Mouse (Mus musculus) splenic B cell, adult 2 months (primary cell): ENCODE data around the gene Grm1.
"Not testable (repeated sequence)": the region's sequence is repeated elsewhere in the genome, so short reads cannot be mapped to it uniquely, and the experiment has no call there.

Experiments
- DNase-seq: peaks from one replicate; pipeline ENCODE4 v3.0.0-alpha.2; 2011; ENCODE audit warnings: low read depth, low spot score
- H3K27me3 ChIP-seq: 2 replicates; pipeline ENCODE4 v1.6.1; 2012; ENCODE audit warnings: mild to moderate bottlenecking, low read length, moderate library complexity, mixed read lengths; ENCODE audit not compliant: control insufficient read depth, poor library complexity, insufficient read depth, severe bottlenecking
- H3K36me3 ChIP-seq: 2 replicates; pipeline ENCODE4 v1.6.1; 2012; ENCODE audit warnings: mild to moderate bottlenecking, low read length, moderate library complexity, mixed read lengths; ENCODE audit not compliant: control insufficient read depth, poor library complexity, insufficient read depth, severe bottlenecking

The Grm1 gene

DNA sequence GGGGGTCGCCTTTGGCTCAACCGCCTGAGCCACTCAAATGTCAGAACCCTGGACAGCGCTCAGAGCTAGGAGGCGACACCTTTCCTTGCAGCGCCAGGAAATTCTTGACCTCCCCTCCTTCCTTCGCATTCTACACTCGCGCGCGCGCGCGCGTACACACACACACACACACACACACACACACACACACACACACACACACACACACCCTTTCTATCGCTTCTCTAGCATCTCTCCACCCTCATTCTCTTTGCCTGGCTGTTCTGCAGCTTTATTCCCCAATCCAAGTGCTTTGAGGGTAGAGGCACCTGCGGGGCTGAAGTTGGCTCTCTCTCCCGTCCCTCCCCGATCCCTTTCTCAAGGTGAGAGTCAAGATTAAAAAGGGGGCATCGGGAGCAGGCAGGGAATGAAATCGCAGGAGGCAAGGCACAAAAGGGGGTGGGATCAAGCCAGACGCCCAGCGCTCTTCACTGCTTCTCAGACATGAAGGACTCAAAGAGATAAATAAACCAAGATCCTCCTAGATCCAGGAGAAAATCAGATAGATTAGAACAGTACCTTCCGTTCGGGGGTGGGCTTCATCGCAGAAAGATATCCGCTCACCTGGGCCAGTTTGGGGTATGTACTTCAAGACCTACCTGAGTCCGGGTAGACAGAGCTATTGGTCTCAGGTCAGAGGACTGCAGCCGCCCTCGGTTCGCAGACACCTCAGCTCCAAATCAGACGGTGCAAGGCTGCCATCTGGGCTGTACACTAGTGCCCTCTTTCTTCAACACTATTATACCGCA lies at the start of gene Grm1:
Grm1 (minus strand) TSS at position 746 of the 788 bp plus-strand sequence.
- Histone ChIP-seq H3K27me3 (no peaks in the 10 kb centered on the region), H3K36me3 (no peaks in the 10 kb centered on the region)
- no peak for DNase-seq

- H3K36me3 ChIP-seq: no peaks in the 10 kb centered on the region
- no peak for DNase-seq
- H3K27me3 ChIP-seq: no peaks in the 10 kb centered on the region
Observed at GRCm38 (mm10) chr10:11121781-11122180, 39.6 kb upstream of the Grm1 start.

DNA sequence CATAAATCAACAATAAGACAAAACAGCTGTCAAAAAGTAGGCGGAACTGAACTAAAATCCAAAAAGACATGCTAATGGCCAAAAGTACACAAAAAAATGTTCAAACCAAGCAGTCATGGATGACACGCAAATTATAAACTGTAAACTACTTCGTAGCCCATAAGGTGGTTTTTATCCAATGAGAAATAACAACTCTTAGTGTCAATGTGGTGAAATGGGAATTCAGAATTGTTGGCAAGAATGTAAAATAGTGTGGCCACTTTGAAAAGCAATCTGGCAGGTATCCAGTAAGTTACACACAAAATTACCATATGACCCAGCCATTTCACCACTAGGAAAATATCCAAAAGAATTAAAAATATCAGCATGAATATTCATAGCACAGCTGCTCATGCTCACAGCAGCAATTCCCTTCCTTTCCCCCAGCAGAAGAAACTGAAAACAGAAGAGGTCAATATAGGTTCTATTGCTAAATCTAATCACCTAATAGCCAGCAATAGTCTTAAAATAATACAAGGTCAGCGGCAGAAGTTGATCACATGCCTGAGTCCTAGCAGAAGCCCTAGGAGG lies 16.4 kb upstream of the Grm1 start:
- DNase-seq: no peak
- H3K36me3 ChIP-seq: no peaks in the 10 kb centered on the region
- no peaks in the 10 kb centered on the region for H3K27me3 ChIP-seq

DNA sequence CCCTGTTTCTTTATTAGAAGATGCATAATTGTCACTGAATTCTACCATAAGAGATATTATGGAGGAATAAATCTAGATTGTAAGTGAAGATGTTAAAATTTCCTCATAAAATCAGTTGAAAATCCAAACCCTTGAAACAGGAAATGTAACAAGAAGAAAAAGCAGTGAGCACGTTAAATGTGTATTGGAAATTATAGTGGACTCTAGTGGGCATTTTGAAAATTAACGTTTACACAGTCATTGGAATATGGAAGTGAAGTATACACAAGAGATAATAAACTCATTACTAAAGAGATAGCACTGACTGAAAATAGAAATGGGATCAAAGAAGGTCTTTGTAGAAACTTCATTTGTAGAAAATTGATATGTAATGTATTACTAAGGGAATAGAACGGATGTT lies 4.2 kb upstream of the Grm1 start:
- DNase-seq: no peak
- H3K36me3 ChIP-seq: no peaks in the 10 kb centered on the region
- H3K27me3 ChIP-seq: no peaks in the 10 kb centered on the region

GRCm38 (mm10) chr10:11080725-11081610 lies 1.2 kb downstream of the Grm1 start:
- Histone ChIP-seq H3K27me3 (no peaks in the 10 kb centered on the region), H3K36me3 (no peaks in the 10 kb centered on the region)
- no peak for DNase-seq

DNA sequence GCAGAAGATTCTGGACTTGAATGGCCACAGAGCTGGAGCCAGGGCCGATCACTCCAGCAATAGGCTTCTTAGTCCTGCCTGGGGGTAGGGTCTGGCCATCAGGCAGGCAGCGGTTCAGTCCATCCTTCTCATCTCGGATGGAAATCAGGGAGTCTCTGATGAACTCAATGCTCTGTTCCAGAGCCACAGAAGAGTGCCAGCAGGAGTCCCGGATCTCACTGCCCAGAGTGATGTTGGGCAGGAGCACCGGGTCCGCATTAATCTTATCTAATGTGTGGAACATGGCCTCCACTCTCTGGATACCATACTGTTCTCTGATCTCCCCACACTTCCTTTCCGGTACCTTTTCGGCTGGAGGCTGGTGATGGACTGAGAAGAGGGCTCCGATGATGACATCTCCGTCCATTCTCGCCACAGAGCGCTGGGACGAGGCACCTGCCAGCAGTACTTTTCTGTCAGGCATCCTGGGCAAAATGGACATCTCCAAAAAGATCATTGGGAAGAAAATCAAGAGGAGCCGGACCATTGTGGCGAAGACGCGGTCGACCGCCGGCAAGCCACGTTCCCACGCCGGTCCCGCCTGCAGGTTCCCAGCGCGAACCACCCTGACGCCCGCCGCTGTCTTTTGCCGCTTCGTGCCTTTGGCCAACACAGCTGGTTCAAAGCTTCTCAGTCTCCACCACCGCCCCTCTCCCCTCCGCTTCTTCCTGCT lies 2.0 kb downstream of the Grm1 start:
- Histone ChIP-seq H3K36me3 (no peaks in the 10 kb centered on the region), H3K27me3 (no peaks in the 10 kb centered on the region)
- no peak for DNase-seq

GRCm38 (mm10) chr10:11079506-11079905 lies 2.6 kb downstream of the Grm1 start:
- H3K36me3 ChIP-seq: no peaks in the 10 kb centered on the region
- no peaks in the 10 kb centered on the region for H3K27me3 ChIP-seq
- no peak for DNase-seq

GRCm38 (mm10) chr10:11065136-11065535 lies 17.0 kb downstream of the Grm1 start:
- H3K27me3 ChIP-seq: no peaks in the 10 kb centered on the region
- no peak for DNase-seq
- no peaks in the 10 kb centered on the region for H3K36me3 ChIP-seq

DNA sequence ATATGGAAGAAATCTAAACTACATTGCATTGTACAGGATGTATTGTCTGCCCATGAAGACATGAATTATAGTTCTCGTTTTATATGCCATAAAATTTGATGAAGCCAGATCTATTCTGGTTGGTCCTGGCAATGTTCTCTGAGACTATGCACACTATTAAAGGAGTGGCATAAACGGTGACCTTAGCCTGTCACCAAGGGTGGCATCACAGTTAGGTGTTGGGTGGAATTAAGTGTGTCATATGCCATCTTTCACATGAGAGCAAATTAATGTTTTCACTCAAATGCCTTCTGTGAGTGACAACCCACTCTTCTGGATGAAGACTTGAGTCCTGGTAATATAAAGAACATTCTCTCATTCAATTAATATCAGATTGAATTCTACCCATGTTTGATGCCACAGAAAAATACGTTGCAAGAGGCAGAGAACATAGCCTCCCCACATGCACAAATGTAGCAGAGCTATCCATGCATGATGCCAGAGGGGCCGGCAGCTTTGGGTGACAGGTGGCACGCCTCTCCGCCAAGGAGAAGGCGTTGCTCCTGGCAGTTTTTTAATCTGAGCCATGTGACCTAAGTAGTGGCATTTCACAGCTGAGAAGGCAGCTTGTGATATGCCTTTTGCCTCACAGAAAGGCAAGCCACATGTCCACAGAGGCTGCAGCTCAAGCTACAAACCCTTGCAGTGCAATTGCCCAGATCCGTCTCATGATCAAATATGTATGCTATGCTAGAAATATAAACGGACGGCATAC lies 20.7 kb downstream of the Grm1 start:
- no peak for DNase-seq

DNA sequence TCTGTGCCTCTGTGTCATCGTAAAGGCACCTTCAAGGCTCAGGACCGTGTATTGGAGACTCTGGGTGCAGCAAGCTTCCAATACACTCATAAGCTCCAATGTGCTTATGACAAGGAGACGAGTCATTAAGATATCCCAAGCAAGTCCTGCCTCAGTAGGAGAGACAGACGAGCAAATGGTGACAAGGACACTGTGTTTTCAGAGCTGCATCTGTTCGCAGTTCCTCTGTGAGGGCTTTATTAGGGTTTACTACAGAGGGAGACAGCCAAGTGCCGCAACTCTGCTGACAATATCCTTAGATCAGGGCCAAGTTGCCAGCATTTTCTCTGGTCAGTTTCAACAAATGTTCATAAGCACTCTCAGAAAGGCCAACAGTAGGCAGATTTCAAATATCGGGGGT lies 32.8 kb downstream of the Grm1 start:
- Histone ChIP-seq H3K36me3 (no peaks in the 10 kb centered on the region), H3K27me3 (no peaks in the 10 kb centered on the region)
- DNase-seq: no peak

More for the DNA sequence above, 20.7 kb downstream of the Grm1 start:
- H3K27me3 ChIP-seq: no peaks in the 10 kb centered on the region
- H3K36me3 ChIP-seq: no peaks in the 10 kb centered on the region

GRCm38 (mm10) chr10:11045421-11045820 lies 36.7 kb downstream of the Grm1 start:
- not testable (repeated sequence) for DNase-seq, H3K36me3 ChIP-seq, H3K27me3 ChIP-seq

- no peaks in the 10 kb centered on the region for H3K36me3 ChIP-seq
- DNase-seq: no peak
- H3K27me3 ChIP-seq: no peaks in the 10 kb centered on the region
Observed at GRCm38 (mm10) chr10:11044455-11045106, 37.6 kb downstream of the Grm1 start.

DNA sequence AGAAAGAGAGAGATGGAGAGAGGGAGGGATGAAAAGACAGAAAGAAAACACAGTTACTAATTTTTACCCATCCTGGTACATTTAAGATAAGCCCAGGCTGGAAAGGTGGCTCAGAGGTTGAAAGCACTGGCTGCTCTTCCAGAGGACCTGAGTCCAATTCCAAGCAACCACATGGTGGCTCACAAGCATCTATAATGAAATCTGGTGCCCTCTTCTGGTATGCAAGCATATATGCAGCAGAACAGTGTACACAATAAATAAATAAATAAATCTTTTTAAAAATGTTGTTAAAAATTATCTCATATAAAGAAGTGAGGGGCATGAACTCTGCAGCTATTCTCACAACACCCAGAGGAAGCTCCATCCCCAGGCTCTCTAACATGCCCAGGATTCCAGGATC lies 42.8 kb downstream of the Grm1 start:
- no peak for DNase-seq
- Histone ChIP-seq H3K27me3 (no peaks in the 10 kb centered on the region), H3K36me3 (no peaks in the 10 kb centered on the region)
